Mouse (Mus musculus) erythroblast, embryonic 14.5 days (primary cell): ENCODE data around the gene E130208F15Rik. TPM values are rescaled to one million over a fixed set of nuclear protein-coding genes. Genes with fewer than 3 reads are reported as not detected.

Experiments
- H3K27me3 ChIP-seq: 2 replicates; pipeline ENCODE4 v1.6.1; 2012; ENCODE audit warnings: inconsistent platforms; ENCODE audit not compliant: control insufficient read depth
- H3K36me3 ChIP-seq: 2 replicates; pipeline ENCODE4 v1.6.1; 2012; ENCODE audit warnings: mild to moderate bottlenecking, inconsistent platforms; ENCODE audit not compliant: control insufficient read depth
- H3K4me1 ChIP-seq: 2 replicates; pipeline ENCODE4 v1.6.1; 2012; ENCODE audit warnings: inconsistent platforms; ENCODE audit not compliant: control insufficient read depth
- H3K4me3 ChIP-seq: replicated peaks from 2 replicates; pipeline ENCODE3; 2012; ENCODE audit warnings: moderate library complexity, mild to moderate bottlenecking, inconsistent platforms
- H3K9me3 ChIP-seq: 2 replicates; pipeline ENCODE4 v1.6.1; 2012; ENCODE audit warnings: low read length, inconsistent platforms, mixed read lengths; ENCODE audit not compliant: control insufficient read depth
- GATA1 ChIP-seq: IDR thresholded peaks from 2 replicates; pipeline ENCODE4 v1.6.1; 2012; ENCODE audit warnings: low read length, inconsistent platforms, mixed read lengths
- TAL1 ChIP-seq: IDR thresholded peaks from 3 replicates; pipeline ENCODE4 v1.6.1; 2012; ENCODE audit warnings: low read length, inconsistent platforms, mixed read lengths
- polyA plus RNA-seq: library from polyadenylated mRNA; stranded (reverse); fragments of >175 nt; gene quantifications from 2 replicates; pipeline ENCODE4 v1.2.3, GENCODE M21; 2012

E130208F15Rik gene
- polyA plus RNA-seq, 1 experiment, result not detected

DNA sequence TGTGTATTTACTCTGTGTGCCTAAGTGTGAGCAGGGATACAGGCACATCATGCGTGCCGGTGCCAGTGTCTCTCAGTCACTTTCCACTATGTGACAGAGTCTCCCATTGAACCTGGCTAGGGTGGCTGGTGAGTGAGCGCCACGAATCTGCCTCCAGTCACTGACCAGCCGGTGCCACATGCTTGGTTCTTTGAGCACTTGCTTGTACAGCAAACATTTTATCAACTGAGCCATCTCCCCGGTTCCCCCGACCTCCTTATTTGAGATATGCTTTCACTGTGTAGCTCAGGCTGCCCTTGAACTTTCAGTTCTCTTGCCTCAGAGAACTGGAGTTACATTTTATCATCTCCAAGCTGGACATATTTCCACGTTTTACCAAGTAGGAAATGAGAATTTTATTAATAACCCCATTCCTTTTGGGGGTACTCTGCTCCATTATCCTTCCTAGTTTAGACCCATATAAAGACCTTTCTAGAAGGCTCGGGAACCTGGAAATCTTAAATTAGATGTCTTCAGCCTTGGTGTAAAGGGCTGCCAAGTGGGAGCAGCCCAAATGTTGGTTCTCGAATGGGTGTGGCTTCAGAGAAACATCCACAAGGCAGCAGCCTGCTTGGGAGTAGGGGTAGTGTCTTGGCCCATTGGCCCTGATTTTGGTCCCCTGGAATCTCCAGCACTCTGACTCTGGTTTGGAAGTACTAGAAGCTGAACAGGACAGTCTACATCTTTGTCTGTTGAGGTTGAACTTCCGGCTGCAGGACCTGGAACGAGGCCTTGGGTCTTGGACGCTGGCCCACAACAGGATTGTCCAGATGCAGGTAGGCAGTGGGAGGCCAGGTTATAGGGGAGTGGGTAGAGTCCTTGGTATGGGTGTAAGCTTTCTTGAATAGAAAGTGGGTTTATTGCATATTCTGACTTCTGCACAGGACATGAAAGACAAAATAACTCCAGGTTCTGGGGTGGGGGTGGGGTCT, 5.7 kb upstream of the E130208F15Rik start:
- no peak for TF ChIP-seq TAL1
- no peak for TF ChIP-seq GATA1
- Histone ChIP-seq H3K9me3 (no peaks in the 10 kb centered on the region), H3K27me3 (no peaks in the 10 kb centered on the region), H3K36me3 (peaks cover 9% of the 10 kb centered on the region; the same call in 1 of the 2 replicates), H3K4me3 (peak overlapping the region; percentile 44), H3K4me1 (peaks cover 17% of the 10 kb centered on the region)

DNA sequence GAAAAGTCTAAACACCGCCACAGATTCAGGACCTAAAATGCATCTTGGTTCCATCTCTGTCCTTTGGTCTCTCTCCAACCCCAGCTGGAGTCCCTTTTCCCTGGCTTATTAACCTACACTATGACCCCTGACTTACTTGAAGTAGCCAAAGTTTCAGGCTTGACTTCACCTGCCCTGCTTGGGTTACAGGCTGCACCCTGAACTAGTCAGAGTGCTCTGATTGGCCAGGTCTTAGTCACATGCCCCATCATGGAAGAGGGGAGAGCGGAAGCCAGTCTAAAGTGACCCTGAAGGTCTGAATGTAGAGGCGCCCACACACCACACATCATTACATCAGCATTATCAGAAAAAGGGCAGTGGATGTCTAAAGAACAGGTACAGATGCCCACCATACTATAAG, 3.4 kb upstream of the E130208F15Rik start:
- TF ChIP-seq GATA1 (no peak), TAL1 (no peak)
- Histone ChIP-seq H3K27me3 (no peaks in the 10 kb centered on the region), H3K9me3 (no peaks in the 10 kb centered on the region), H3K36me3 (no peaks in the 10 kb centered on the region; the same call in 1 of the 2 replicates), H3K4me1 (peaks cover 39% of the 10 kb centered on the region), H3K4me3 (no peak overlapping the region)

- H3K36me3 ChIP-seq, result no peaks in the 10 kb centered on the region; the same call in 1 of the 2 replicates
- no peak for TF ChIP-seq TAL1
- TF ChIP-seq GATA1, result no peak
- 0 out of 2 replicates have a peak, but pooled peaks cover 3% of the 10 kb centered on the region for H3K9me3 ChIP-seq
- peak overlapping the region; percentile 82 for H3K4me3 ChIP-seq
- H3K4me1 ChIP-seq, result peaks cover 34% of the 10 kb centered on the region
- H3K27me3 ChIP-seq, result no peaks in the 10 kb centered on the region
Observed at GRCm38 (mm10) chr7:30320946-30321345, 594 bp upstream of the E130208F15Rik start.

DNA sequence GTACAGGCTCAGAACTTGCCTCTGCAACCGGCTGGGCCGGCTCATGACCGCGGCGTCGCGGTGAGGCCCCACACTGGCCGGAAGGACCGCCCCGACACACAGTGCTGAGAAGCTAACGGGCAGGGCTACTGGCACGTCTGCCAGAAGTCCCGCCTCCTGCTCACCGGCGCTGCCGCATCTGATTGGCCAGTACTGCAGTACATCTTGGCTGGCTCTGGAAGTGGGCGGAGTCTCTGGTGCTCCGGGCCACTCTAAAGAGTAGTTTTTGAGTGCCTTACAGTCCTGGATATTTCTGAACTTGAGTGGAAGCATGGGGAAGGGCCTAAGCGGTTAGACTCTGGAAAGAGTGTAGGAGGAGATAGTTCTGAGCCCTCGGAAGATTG, 736 bp downstream of the E130208F15Rik start:
- TF ChIP-seq TAL1, result no peak
- TF ChIP-seq GATA1, result no peak
- 0 out of 2 replicates have a peak, but pooled peaks cover 3% of the 10 kb centered on the region for H3K9me3 ChIP-seq

GRCm38 (mm10) chr7:30322865-30323264, 1.3 kb downstream of the E130208F15Rik start:
- Histone ChIP-seq H3K27me3 (peaks cover 3% of the 10 kb centered on the region), H3K36me3 (no peaks in the 10 kb centered on the region; the same call in 1 of the 2 replicates), H3K9me3 (0 out of 2 replicates have a peak, but pooled peaks cover 3% of the 10 kb centered on the region), H3K4me3 (peak overlapping the region; percentile 82), H3K4me1 (peaks cover 34% of the 10 kb centered on the region)
- no peak for TF ChIP-seq TAL1
- TF ChIP-seq GATA1, result no peak

More for the DNA sequence above, 736 bp downstream of the E130208F15Rik start:
- Histone ChIP-seq H3K36me3 (no peaks in the 10 kb centered on the region; the same call in 1 of the 2 replicates), H3K4me1 (peaks cover 34% of the 10 kb centered on the region), H3K27me3 (peaks cover 3% of the 10 kb centered on the region), H3K4me3 (peak overlapping the region; percentile 82)

- Histone ChIP-seq H3K4me1 (peaks cover 34% of the 10 kb centered on the region), H3K4me3 (peak within 1 kb of the TSS; percentile 82), H3K27me3 (peaks cover 3% of the 10 kb centered on the region), H3K36me3 (no peaks in the 10 kb centered on the region), H3K9me3 (0 out of 2 replicates have a peak, but pooled peaks cover 3% of the 10 kb centered on the region)
- no peak for TF ChIP-seq GATA1
- TF ChIP-seq TAL1, result no peak
Observed at GRCm38 (mm10) chr7:30323795-30324194, 2.3 kb downstream of the E130208F15Rik start, which contains the start of gene Sdhaf1. Sdhaf1 (minus strand) TSS chr7:30323895.

DNA sequence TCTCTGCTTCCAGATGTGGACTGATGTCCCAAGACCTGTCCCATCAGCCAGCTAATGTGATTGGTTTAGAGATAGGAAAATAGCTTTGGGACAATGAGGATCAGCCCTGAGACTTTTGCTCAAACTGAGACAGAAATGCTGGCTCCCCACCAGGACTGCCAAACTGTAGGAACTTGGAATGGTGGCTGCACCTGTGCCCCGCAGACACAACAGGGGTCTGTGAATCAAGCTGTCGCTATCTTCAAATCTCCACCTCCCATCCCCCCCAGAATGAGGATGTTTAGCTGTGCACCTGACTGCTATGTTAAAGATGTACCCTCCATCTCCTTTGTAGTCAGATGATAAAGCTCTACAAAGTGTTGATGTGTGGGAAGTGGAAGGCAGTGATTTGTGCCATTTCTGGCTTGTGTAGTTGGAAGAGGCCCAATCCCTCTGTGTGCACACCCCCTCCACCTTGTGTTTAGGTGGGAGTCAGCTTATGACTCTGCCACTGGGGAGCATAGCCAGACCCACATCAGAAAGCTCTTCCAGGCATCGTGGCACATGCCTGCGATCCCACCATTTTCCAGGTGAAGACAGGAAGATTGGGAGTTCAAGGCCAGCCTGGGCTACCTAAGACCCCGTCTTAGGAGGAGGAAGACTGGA, 2.9 kb downstream of the E130208F15Rik start:
- H3K4me1 ChIP-seq, result peaks cover 34% of the 10 kb centered on the region
- no peak for TF ChIP-seq TAL1
- TF ChIP-seq GATA1, result no peak
- H3K27me3 ChIP-seq, result peaks cover 3% of the 10 kb centered on the region
- H3K36me3 ChIP-seq, result no peaks in the 10 kb centered on the region
- no peak overlapping the region for H3K4me3 ChIP-seq
- H3K9me3 ChIP-seq, result 0 out of 2 replicates have a peak, but pooled peaks cover 3% of the 10 kb centered on the region

DNA sequence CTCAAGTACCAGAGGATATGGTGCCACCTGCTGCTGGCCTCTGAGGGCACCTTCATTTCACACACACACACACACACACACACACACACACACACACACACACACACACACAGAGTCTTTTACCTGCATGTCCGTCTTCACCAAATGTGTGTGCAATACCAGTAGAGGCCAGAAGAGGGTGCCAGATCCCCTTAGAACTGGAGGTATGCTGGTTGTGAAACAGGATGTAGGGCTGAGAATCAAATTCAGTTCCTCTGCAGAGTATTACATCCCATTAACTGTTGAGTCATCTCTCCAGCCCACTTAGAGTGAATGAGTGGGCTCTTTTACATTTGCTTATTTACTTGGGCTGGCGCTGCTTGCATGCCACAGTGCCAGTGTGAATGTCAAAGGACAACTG, 3.8 kb downstream of the E130208F15Rik start:
- Histone ChIP-seq H3K4me3 (no peak overlapping the region), H3K27me3 (peaks cover 6% of the 10 kb centered on the region), H3K4me1 (peaks cover 26% of the 10 kb centered on the region), H3K9me3 (0 out of 2 replicates have a peak, but pooled peaks cover 3% of the 10 kb centered on the region), H3K36me3 (no peaks in the 10 kb centered on the region)
- TF ChIP-seq GATA1 (no peak), TAL1 (no peak)
